Mouse (Mus musculus) stomach, embryonic 16.5 days (tissue): ENCODE measurements around the gene Tnfrsf18. TPM values are rescaled to one million over a fixed set of nuclear protein-coding genes. Genes with fewer than 3 reads are reported as not detected.
A peak's percentile ranks its signal among the peaks of the same experiment; 100 is the strongest.

Experiments used
- ATAC-seq: fragments of 200-750 bp; cut with Nextera tagmentation; 2 replicates; pipeline ENCODE4 v1.8.0; 2017; ENCODE audit warnings: moderate number of reproducible peaks, moderate TSS enrichment; ENCODE audit not compliant: insufficient read depth, low FRiP score
- H3K27ac ChIP-seq: fragments of 300-500 bp; sonication (generic); 2 replicates; pipeline ENCODE4 v1.5.1; 2014; ENCODE audit warnings: low read length
- H3K27me3 ChIP-seq: fragments of 300-500 bp; sonication (generic); 2 replicates; pipeline ENCODE4 v1.6.1; 2014; ENCODE audit warnings: low read length, control low read depth, mixed read lengths; ENCODE audit not compliant: control insufficient read depth, insufficient read depth
- H3K36me3 ChIP-seq: fragments of 300-500 bp; sonication (generic); 2 replicates; pipeline ENCODE4 v1.6.1; 2014; ENCODE audit warnings: low read length; ENCODE audit not compliant: control insufficient read depth, insufficient read depth
- H3K4me1 ChIP-seq: fragments of 300-500 bp; sonication (generic); 2 replicates; pipeline ENCODE4 v1.6.1; 2014; ENCODE audit warnings: low read length, control low read depth, mixed read lengths; ENCODE audit not compliant: control insufficient read depth, insufficient read depth
- H3K4me2 ChIP-seq: fragments of 300-500 bp; sonication (generic); 2 replicates; pipeline ENCODE4 v1.6.1; 2014; ENCODE audit warnings: low read depth, low read length, mixed read lengths
- H3K4me3 ChIP-seq: fragments of 300-500 bp; sonication (generic); replicated peaks from 2 replicates; pipeline ENCODE4 v1.5.1; 2014; ENCODE audit warnings: mild to moderate bottlenecking, low read length
- H3K9ac ChIP-seq: fragments of 300-500 bp; sonication (generic); 2 replicates; pipeline ENCODE4 v1.6.1; 2014; ENCODE audit warnings: low read length
- H3K9me3 ChIP-seq: fragments of 300-500 bp; sonication (generic); replicated peaks from 2 replicates; pipeline ENCODE4 v1.6.1; 2016; ENCODE audit warnings: low read length, control low read depth; ENCODE audit not compliant: control insufficient read depth
- WGBS: fragments of 180-500 bp; shearing (Covaris S2); extraction: QIAGEN DNeasy Blood & Tissue Kit; methylation state at CpG from one replicate; pipeline ENCODE4 v1.1.7; 2014; 5-methylcytosine and 5-hydroxymethylcytosine counted together
- polyA plus RNA-seq: library from polyadenylated mRNA; unstranded; fragments of >200 nt; fragmentation: Nextera tagmentation; extraction: Ambion mirVana; gene quantifications from 2 replicates; pipeline ENCODE4 v1.2.1, GENCODE M21; 2015

Gene Tnfrsf18
- polyA plus RNA-seq, 1 experiment from 2014 or later = 2.4 TPM

- no peak overlapping the region for H3K27ac ChIP-seq
- WGBS = 58% methylated on average over 3 of the region's 3 CpGs
- H3K27me3 ChIP-seq = no peaks in the 10 kb centered on the region
- no peaks in the 10 kb centered on the region for H3K36me3 ChIP-seq
- ATAC-seq = no peak
- H3K4me1 ChIP-seq = no peaks in the 10 kb centered on the region
- no peak overlapping the region for H3K4me2 ChIP-seq
- H3K9me3 ChIP-seq = no peaks in the 10 kb centered on the region
- no peak overlapping the region for H3K9ac ChIP-seq
- H3K4me3 ChIP-seq = no peak overlapping the region
Observed at GRCm38 (mm10) chr4:156049779-156050178, 23.8 kb downstream of the Tnfrsf18 start.

GRCm38 (mm10) chr4:156050391-156050980 is 24.5 kb downstream of the Tnfrsf18 start:
- H3K27ac ChIP-seq = no peak overlapping the region
- H3K4me2 ChIP-seq = no peak overlapping the region
- WGBS = 48% methylated on average over 6 of the region's 6 CpGs
- H3K36me3 ChIP-seq = no peaks in the 10 kb centered on the region
- H3K4me1 ChIP-seq = no peaks in the 10 kb centered on the region; the same call in 1 of the 2 replicates
- H3K9ac ChIP-seq = no peak overlapping the region
- no peak overlapping the region for H3K4me3 ChIP-seq
- peak; percentile 39; the same call in 1 of the 2 replicates for ATAC-seq
- no peaks in the 10 kb centered on the region for H3K27me3 ChIP-seq
- no peaks in the 10 kb centered on the region for H3K9me3 ChIP-seq

GRCm38 (mm10) chr4:156053113-156053512 is 27.1 kb downstream of the Tnfrsf18 start:
- H3K4me3 ChIP-seq = no peak overlapping the region
- no peak overlapping the region for H3K27ac ChIP-seq
- no peaks in the 10 kb centered on the region for H3K27me3 ChIP-seq
- no peak overlapping the region for H3K4me2 ChIP-seq
- no peaks in the 10 kb centered on the region for H3K9me3 ChIP-seq
- no peak overlapping the region for H3K9ac ChIP-seq
- H3K4me1 ChIP-seq = no peaks in the 10 kb centered on the region; the same call in 1 of the 2 replicates
- H3K36me3 ChIP-seq = no peaks in the 10 kb centered on the region
- ATAC-seq = no peak
- WGBS = 70% methylated on average over 4 of the region's 4 CpGs

- H3K27ac ChIP-seq = peak overlapping the region; percentile 37; the same call in 1 of the 2 replicates
- no peaks in the 10 kb centered on the region; the same call in 1 of the 2 replicates for H3K4me1 ChIP-seq
- 65% methylated on average over 4 of the region's 4 CpGs for WGBS
- H3K9me3 ChIP-seq = no peaks in the 10 kb centered on the region
- H3K4me2 ChIP-seq = peak overlapping the region; percentile 50; the same call in 1 of the 2 replicates
- no peak for ATAC-seq
- no peaks in the 10 kb centered on the region for H3K36me3 ChIP-seq
- no peak overlapping the region for H3K4me3 ChIP-seq
- H3K27me3 ChIP-seq = no peaks in the 10 kb centered on the region
- H3K9ac ChIP-seq = no peak overlapping the region
Observed at GRCm38 (mm10) chr4:156054130-156054529, 28.2 kb downstream of the Tnfrsf18 start.

DNA sequence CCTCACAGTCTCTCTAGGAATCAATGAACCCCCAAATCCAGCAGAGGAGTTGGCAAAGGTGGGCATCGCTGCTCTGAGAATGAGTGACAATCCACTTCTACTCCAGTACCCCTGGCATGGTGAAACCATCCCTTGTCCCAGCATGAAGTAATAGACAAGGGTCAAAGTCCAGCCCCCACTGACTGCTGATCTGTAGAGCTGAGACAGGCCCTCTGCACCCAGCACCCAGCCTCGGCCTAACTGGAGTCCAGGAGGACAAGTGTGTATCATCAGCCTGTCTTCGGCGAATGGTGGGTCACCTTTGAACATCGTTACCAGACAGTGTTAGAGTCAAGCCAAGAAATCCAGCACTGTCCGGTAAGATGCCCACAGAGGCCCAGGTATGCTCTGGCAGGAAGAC is 28.6 kb downstream of the Tnfrsf18 start:
- Histone ChIP-seq H3K9ac (no peak overlapping the region), H3K4me3 (no peak overlapping the region), H3K4me2 (peak overlapping the region; percentile 50), H3K27ac (peak overlapping the region; percentile 5; the same call in 1 of the 2 replicates), H3K4me1 (no peaks in the 10 kb centered on the region; the same call in 1 of the 2 replicates), H3K9me3 (no peaks in the 10 kb centered on the region), H3K36me3 (no peaks in the 10 kb centered on the region), H3K27me3 (no peaks in the 10 kb centered on the region)
- 87% methylated on average over 6 of the region's 6 CpGs for WGBS
- ATAC-seq = no peak

DNA sequence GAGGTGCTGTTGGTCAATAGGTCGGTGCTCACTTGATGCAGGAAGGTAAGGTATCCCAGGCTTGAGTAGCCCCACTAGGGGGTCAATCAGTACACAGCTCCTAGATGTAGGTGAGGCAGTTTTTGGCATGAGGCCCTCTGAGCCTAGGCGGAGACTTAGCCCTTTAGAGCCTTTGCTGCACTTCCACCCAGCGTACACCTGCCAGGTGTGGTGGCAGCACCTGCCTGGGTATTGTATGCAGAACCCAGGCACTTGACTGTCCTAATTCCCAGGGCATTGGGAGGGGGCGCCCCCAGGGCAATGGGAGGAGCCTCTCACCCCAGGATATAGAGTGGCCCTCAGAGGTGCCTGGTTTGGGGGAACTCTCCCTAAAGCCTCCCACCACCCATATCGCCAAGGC is 29.2 kb downstream of the Tnfrsf18 start:
- Histone ChIP-seq H3K4me3 (peak overlapping the region; percentile 46; the same call in 1 of the 2 replicates), H3K27ac (peak overlapping the region; percentile 5), H3K4me2 (peak overlapping the region; percentile 50), H3K36me3 (no peaks in the 10 kb centered on the region), H3K4me1 (no peaks in the 10 kb centered on the region; the same call in 1 of the 2 replicates), H3K9ac (no peak overlapping the region), H3K27me3 (no peaks in the 10 kb centered on the region), H3K9me3 (no peaks in the 10 kb centered on the region)
- WGBS = 80% methylated on average over 5 of the region's 5 CpGs
- no peak for ATAC-seq

GRCm38 (mm10) chr4:156057702-156058101 is 31.7 kb downstream of the Tnfrsf18 start:
- 56% methylated on average over 10 of the region's 10 CpGs for WGBS
- Histone ChIP-seq H3K4me2 (peak overlapping the region; percentile 50), H3K36me3 (no peaks in the 10 kb centered on the region), H3K9ac (peak overlapping the region; percentile 65), H3K27me3 (no peaks in the 10 kb centered on the region), H3K27ac (peak overlapping the region; percentile 64; the same call in 1 of the 2 replicates), H3K4me3 (peak overlapping the region; percentile 46), H3K4me1 (no peaks in the 10 kb centered on the region; the same call in 1 of the 2 replicates), H3K9me3 (no peaks in the 10 kb centered on the region)
- no peak for ATAC-seq

- H3K36me3 ChIP-seq = no peaks in the 10 kb centered on the region
- no peak for ATAC-seq
- peak overlapping the region; percentile 18 for H3K4me2 ChIP-seq
Observed at GRCm38 (mm10) chr4:156058826-156059225, 32.9 kb downstream of the Tnfrsf18 start.

DNA sequence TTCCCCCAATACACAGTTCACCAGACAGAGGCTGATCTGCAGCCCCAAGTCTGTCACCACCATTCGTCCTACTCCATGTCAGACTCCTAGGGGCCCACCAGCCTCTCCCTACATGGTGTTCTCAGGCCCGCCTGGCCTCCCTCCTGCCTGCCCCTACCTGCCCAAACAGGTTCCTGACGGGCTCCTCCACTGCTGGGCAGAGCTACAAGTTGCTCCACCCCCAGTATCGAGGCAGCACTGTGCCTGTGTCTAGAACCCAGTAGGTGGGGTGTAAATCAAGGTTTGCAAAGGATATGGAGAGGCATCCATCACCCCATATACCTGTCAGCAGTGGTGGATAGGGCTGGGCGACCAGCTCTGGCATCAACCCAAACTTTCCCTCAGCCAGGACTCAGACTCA is 33.3 kb downstream of the Tnfrsf18 start, which contains the start of gene Ttll10:
TSS of gene Ttll10 (minus strand) at position 154 of the 400 bp plus-strand sequence.
- H3K9ac ChIP-seq = peak within 1 kb of the TSS; percentile 71
- 21% methylated on average over 5 of the region's 5 CpGs for WGBS
- peak within 1 kb of the TSS; percentile 50 for H3K4me2 ChIP-seq
- peak within 1 kb of the TSS; percentile 97 for H3K27ac ChIP-seq
- peak; percentile 79 for ATAC-seq
- H3K27me3 ChIP-seq = no peaks in the 10 kb centered on the region
- H3K9me3 ChIP-seq = no peaks in the 10 kb centered on the region
- no peaks in the 10 kb centered on the region for H3K36me3 ChIP-seq
- no peaks in the 10 kb centered on the region; the same call in 1 of the 2 replicates for H3K4me1 ChIP-seq
- H3K4me3 ChIP-seq = peak within 1 kb of the TSS; percentile 46

More at GRCm38 (mm10) chr4:156058826-156059225, 32.9 kb downstream of the Tnfrsf18 start:
- H3K9me3 ChIP-seq = no peaks in the 10 kb centered on the region
- H3K27me3 ChIP-seq = no peaks in the 10 kb centered on the region
- no peaks in the 10 kb centered on the region; the same call in 1 of the 2 replicates for H3K4me1 ChIP-seq
- peak overlapping the region; percentile 97 for H3K27ac ChIP-seq
- peak overlapping the region; percentile 46 for H3K4me3 ChIP-seq
- 49% methylated on average over 9 of the region's 9 CpGs for WGBS
- peak overlapping the region; percentile 71 for H3K9ac ChIP-seq
